Mouse (Mus musculus): ENCODE results near the gene C1qtnf12.

The C1qtnf12 gene

DNA sequence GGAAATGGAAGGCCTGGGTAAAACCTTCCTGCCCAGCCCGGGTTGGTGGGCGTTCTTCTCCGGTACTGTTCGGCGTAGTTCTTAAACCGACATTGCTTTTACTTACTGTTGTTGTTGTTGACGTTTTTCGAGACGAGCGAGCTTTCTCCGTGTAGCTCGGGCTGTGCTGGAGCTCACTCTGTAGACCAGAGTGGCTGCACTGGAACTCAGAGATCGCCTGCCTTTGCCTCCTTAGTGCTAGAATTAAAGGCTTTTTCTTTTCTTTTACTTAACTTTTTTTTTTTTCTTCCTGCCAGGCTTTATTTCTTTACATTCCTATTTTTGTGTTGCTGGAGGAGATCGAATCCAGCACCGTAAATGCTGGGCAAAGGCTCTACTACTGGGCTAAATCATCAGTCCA, 31.5 kb downstream of the C1qtnf12 start:
- in situ Hi-C loops (cut with MboI, MseI): no loop called here

DNA sequence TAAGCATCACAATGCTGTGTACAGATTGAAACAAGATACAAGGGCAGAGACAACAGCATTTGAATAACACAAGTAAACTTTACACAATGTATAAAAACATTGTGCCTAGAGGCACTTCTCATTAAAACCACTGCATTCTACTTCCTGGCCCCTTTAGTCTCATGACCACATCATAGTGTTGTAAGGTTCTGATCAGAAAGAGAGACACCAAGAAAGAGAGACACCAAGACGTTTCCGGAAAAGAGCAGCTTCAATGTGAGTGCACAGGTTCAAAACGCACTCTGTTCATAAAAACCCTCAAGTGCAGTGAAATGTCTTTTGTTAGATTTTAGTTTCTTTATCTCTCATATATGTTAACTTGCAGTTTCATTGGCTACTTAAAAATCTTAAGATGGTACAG, 42.0 kb downstream of the C1qtnf12 start:
- in situ Hi-C loops (cut with MboI, MseI): no loop called here

DNA sequence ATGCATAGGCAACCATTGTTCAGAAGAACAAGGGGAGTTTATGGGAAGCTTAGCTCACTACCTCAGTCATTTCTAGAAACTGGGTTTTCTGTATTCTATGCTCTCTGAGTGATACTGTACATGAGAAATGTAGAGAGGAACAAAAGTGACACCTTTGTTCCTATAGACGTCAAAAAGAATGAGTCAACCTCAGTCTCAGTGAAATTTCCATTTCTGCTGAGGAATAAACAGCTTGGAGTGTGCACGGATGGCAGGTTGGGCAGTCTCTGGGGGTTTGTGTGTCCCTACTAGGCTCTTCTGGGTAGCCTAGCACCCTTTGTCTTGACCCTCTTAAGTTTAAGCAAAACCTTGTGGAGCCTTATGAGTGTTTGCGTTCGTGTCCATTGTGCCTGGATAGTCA, 46.3 kb downstream of the C1qtnf12 start:
- in situ Hi-C loops (cut with MboI, MseI): no loop called here

DNA sequence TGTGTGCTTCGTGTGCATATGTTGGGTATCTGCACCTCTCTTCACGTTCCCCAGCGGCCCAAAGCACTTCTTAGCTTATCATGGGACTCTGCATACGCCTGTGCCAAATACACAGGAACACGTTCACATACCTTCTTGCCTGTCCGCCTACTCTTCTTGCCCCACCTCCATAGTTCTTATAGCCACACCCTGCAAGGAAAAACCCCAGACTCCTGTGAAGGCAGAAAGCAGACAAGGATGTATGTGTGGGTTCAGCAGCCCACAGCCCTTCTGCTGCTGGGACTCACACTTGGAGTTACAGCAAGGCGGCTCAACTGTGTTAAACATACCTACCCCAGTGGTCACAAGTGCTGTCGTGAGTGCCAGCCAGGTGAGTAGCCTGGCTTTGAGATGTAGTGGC, 51.5 kb downstream of the C1qtnf12 start, which contains the start of gene Tnfrsf4:
Gene Tnfrsf4 (plus strand): TSS at position 207 of the 400 bp plus-strand sequence.
- in situ Hi-C loops (cut with MboI, MseI): no loop called here

DNA sequence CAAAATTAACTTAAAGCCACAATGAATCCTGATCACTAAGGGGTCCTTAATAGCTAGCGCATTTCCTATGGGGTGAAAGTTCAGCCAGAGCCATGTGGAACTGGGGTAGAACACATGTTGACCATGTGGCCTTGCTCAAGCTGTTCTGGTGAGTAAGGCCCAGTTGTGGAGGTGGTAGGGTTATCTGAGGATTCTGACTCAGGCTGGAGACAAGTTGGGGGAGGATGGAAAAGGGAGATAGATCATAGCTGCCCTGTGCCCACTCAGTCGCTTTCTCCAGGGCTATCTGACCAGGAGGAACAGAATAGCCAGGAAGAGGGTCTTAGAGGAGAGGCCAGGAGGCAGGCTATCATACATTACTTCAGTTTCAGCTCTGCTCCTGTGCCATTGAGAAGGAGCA, 52.3 kb downstream of the C1qtnf12 start:
- in situ Hi-C loops (cut with MboI, MseI): no loop called here
